Mouse (Mus musculus) lung, postnatal 0 days (tissue): ENCODE data around the gene Nrl. TPM values are rescaled to one million over a fixed set of nuclear protein-coding genes. Genes with fewer than 3 reads are reported as not detected.

ENCODE experiments used
- ATAC-seq: fragments of 200-750 bp; cut with Nextera tagmentation; 2 replicates; pipeline ENCODE4 v1.8.0; 2017; ENCODE audit warnings: moderate library complexity
- DNase-seq: peaks from one replicate; pipeline ENCODE4 v3.0.0-alpha.2; 2016; ENCODE audit warnings: low spot score
- H3K27ac ChIP-seq: fragments of 300-500 bp; sonication (generic); 2 replicates; pipeline ENCODE4 v1.5.1; 2014; ENCODE audit warnings: antibody characterized with exemption, mild to moderate bottlenecking, low read length, mixed read lengths
- H3K27me3 ChIP-seq: fragments of 300-500 bp; sonication (generic); replicated peaks from 2 replicates; pipeline ENCODE4 v1.6.1; 2014; ENCODE audit warnings: low read length, mixed read lengths; ENCODE audit not compliant: insufficient read depth
- H3K36me3 ChIP-seq: fragments of 300-500 bp; sonication (generic); 2 replicates; pipeline ENCODE4 v1.6.1; 2014; ENCODE audit warnings: low read length, mixed read lengths; ENCODE audit not compliant: insufficient read depth
- H3K4me1 ChIP-seq: fragments of 300-500 bp; sonication (generic); 2 replicates; pipeline ENCODE4 v1.6.1; 2014; ENCODE audit warnings: antibody characterized with exemption, low read depth, low read length, mixed read lengths; ENCODE audit not compliant: insufficient read depth
- H3K4me2 ChIP-seq: fragments of 300-500 bp; sonication (generic); replicated peaks from 2 replicates; pipeline ENCODE4 v1.6.1; 2014; ENCODE audit warnings: low read depth, mild to moderate bottlenecking, low read length, moderate library complexity, mixed read lengths
- H3K4me3 ChIP-seq: fragments of 300-500 bp; sonication (generic); 2 replicates; pipeline ENCODE4 v1.5.1; 2014; ENCODE audit warnings: low read depth, low read length
- H3K9ac ChIP-seq: fragments of 300-500 bp; sonication (generic); replicated peaks from 2 replicates; pipeline ENCODE4 v1.6.1; 2014; ENCODE audit warnings: low read depth, mild to moderate bottlenecking
- H3K9me3 ChIP-seq: fragments of 300-500 bp; sonication (generic); 2 replicates; pipeline ENCODE4 v1.6.1; 2016; ENCODE audit warnings: low read length, mixed read lengths
- CTCF ChIP-seq: IDR thresholded peaks from 2 replicates; pipeline ENCODE4 v1.5.1; 2016; ENCODE audit warnings: antibody characterized with exemption, mild to moderate bottlenecking
- EP300 ChIP-seq: IDR thresholded peaks from 2 replicates; pipeline ENCODE4 v1.6.1; 2016; ENCODE audit warnings: antibody characterized with exemption, mild to moderate bottlenecking, control low read depth
- WGBS: fragments of 180-500 bp; shearing (Covaris S2); extraction: QIAGEN DNeasy Blood & Tissue Kit; methylation state at CpG from one replicate; pipeline ENCODE4 v1.1.7; 2014; 5-methylcytosine and 5-hydroxymethylcytosine counted together
- polyA plus RNA-seq: library from polyadenylated mRNA; unstranded; fragments of >200 nt; fragmentation: Nextera tagmentation; extraction: Ambion mirVana; gene quantifications from 2 replicates; pipeline ENCODE4 v1.2.1, GENCODE M21; 2015

The Nrl gene
- polyA plus RNA-seq, 1 experiment from 2014 or later: not detected

- Histone ChIP-seq H3K27ac (no peak overlapping the region), H3K9ac (no peak overlapping the region), H3K36me3 (peaks cover 17% of the 10 kb centered on the region; the same call in 1 of the 2 replicates), H3K27me3 (no peaks in the 10 kb centered on the region), H3K9me3 (no peaks in the 10 kb centered on the region), H3K4me2 (peak overlapping the region; percentile 86), H3K4me3 (peak overlapping the region; percentile 58; the same call in 1 of the 2 replicates), H3K4me1 (peaks cover 7% of the 10 kb centered on the region; the same call in 1 of the 2 replicates)
- ATAC-seq (no peak), DNase-seq (no peak)
- no peak for TF ChIP-seq CTCF
- TF ChIP-seq EP300: no peak
- 70% methylated on average over 10 of the region's 10 CpGs for WGBS
Measured at GRCm38 (mm10) chr14:55561860-55562259, 37.1 kb upstream of the Nrl start.

- H3K36me3 ChIP-seq: peaks cover 13% of the 10 kb centered on the region; the same call in 1 of the 2 replicates
- peak within 1 kb of the TSS; percentile 58 for H3K4me3 ChIP-seq
- peak; percentile 99 for DNase-seq
- WGBS: 1% methylated on average over 51 of the region's 51 CpGs
- ATAC-seq: peak; percentile 92
- peak within 1 kb of the TSS; percentile 86 for H3K4me2 ChIP-seq
- H3K27ac ChIP-seq: peak within 1 kb of the TSS; percentile 99
- H3K4me1 ChIP-seq: peaks cover 7% of the 10 kb centered on the region; the same call in 1 of the 2 replicates
- peak within 1 kb of the TSS; percentile 71 for H3K9ac ChIP-seq
- TF ChIP-seq CTCF (peak; percentile 31), EP300 (peak; percentile 92)
- no peaks in the 10 kb centered on the region for H3K27me3 ChIP-seq
- H3K9me3 ChIP-seq: no peaks in the 10 kb centered on the region
Measured at GRCm38 (mm10) chr14:55560202-55561073, 35.7 kb upstream of the Nrl start, which contains the start of gene A730061H03Rik. TSS of gene A730061H03Rik (minus strand) at chr14:55560406.

- peak; percentile 97 for DNase-seq
- Histone ChIP-seq H3K27me3 (no peaks in the 10 kb centered on the region), H3K4me2 (peak within 1 kb of the TSS; percentile 86), H3K36me3 (peaks cover 6% of the 10 kb centered on the region; the same call in 1 of the 2 replicates), H3K9me3 (no peaks in the 10 kb centered on the region), H3K4me3 (peak within 1 kb of the TSS; percentile 58), H3K4me1 (peaks cover 7% of the 10 kb centered on the region; the same call in 1 of the 2 replicates), H3K27ac (peak within 1 kb of the TSS; percentile 99), H3K9ac (peak within 1 kb of the TSS; percentile 60)
- WGBS: under 1% methylated on average over 27 of the region's 27 CpGs
- TF ChIP-seq CTCF (peak; percentile 60), EP300 (no peak; the same call in 1 of the 2 replicates)
- ATAC-seq: peak; percentile 78
Measured at GRCm38 (mm10) chr14:55559799-55560201, 35.0 kb upstream of the Nrl start, which contains the start of gene Dcaf11. TSS of gene Dcaf11 (plus strand) at chr14:55560006.

- TF ChIP-seq EP300: no peak
- no peak for TF ChIP-seq CTCF
- peak overlapping the region; percentile 52 for H3K4me2 ChIP-seq
- H3K27me3 ChIP-seq: no peaks in the 10 kb centered on the region
- H3K4me1 ChIP-seq: peaks cover 7% of the 10 kb centered on the region; the same call in 1 of the 2 replicates
- peak overlapping the region; percentile 58; the same call in 1 of the 2 replicates for H3K4me3 ChIP-seq
- no peaks in the 10 kb centered on the region for H3K9me3 ChIP-seq
- H3K36me3 ChIP-seq: no peaks in the 10 kb centered on the region
- ATAC-seq (no peak), DNase-seq (peak; percentile 38)
- 47% methylated on average over 6 of the region's 6 CpGs for WGBS
- H3K27ac ChIP-seq: peak overlapping the region; percentile 99
- H3K9ac ChIP-seq: peak overlapping the region; percentile 60; the same call in 1 of the 2 replicates
Measured at GRCm38 (mm10) chr14:55558740-55559448, 34.1 kb upstream of the Nrl start.

- TF ChIP-seq EP300 (no peak), CTCF (no peak)
- 79% methylated on average over 3 of the region's 3 CpGs for WGBS
- ATAC-seq: no peak
- peak overlapping the region; percentile 58 for H3K27ac ChIP-seq
- H3K4me3 ChIP-seq: no peak overlapping the region
- peak; percentile 21 for DNase-seq
- no peak overlapping the region for H3K4me2 ChIP-seq
- peaks cover 7% of the 10 kb centered on the region; the same call in 1 of the 2 replicates for H3K4me1 ChIP-seq
- no peak overlapping the region for H3K9ac ChIP-seq
- no peaks in the 10 kb centered on the region for H3K9me3 ChIP-seq
- H3K27me3 ChIP-seq: no peaks in the 10 kb centered on the region
- no peaks in the 10 kb centered on the region for H3K36me3 ChIP-seq
Measured at GRCm38 (mm10) chr14:55557587-55557986, 32.8 kb upstream of the Nrl start.
